Mouse (Mus musculus) megakaryocyte progenitor cell, adult 5-6 weeks (primary cell): ENCODE data around the gene Il27ra. TPM values are rescaled to one million over a fixed set of nuclear protein-coding genes. Genes with fewer than 3 reads are reported as not detected.
A peak's percentile ranks its signal among the peaks of the same experiment; 100 is the strongest.
"Not testable (repeated sequence)": the region's sequence is repeated elsewhere in the genome, so short reads cannot be mapped to it uniquely, and the experiment has no call there.

Experiments
- ATAC-seq: replicated peaks from 2 replicates; pipeline ENCODE4 v1.8.0; 2016; ENCODE audit warnings: mild to moderate bottlenecking, moderate TSS enrichment, inconsistent platforms; ENCODE audit not compliant: poor library complexity
- total RNA-seq, 2 experiments: library from RNA; stranded (forward) in 1 of 2; stranded (reverse) in 1 of 2; fragments of 157-497, 149-512 nt in 1 of 2; fragments of 200-1000 nt in 1 of 2; gene quantifications; 2 replicates each; pipeline versions ENCODE4 v1.2.3 to v1.2.4; 2015 to 2017

The Il27ra gene
- total RNA-seq, 2 experiments from 2014 or later, result 1.9 TPM

GRCm38 (mm10) chr8:83998231-83999056, 43.9 kb downstream of the Il27ra start:
- ATAC-seq, result peak; percentile 35

GRCm38 (mm10) chr8:83997511-83998141, 44.8 kb downstream of the Il27ra start, which contains the start of gene Samd1:
Samd1 (plus strand) TSS chr8:83997672.
- no peak for ATAC-seq

- ATAC-seq, result peak; percentile 74
These were observed 45.6 kb downstream of the Il27ra start for GRCm38 (mm10) chr8:83996567-83997505.

GRCm38 (mm10) chr8:83995973-83996372, 46.4 kb downstream of the Il27ra start:
- ATAC-seq, result no peak

- ATAC-seq, result no peak
These were observed 48.4 kb downstream of the Il27ra start for GRCm38 (mm10) chr8:83994030-83994429.

GRCm38 (mm10) chr8:83992488-83992887, 49.9 kb downstream of the Il27ra start:
- ATAC-seq, result 0 out of 2 replicates have a peak, but pooled peaks have one; percentile 11

- ATAC-seq, result no peak
These were observed 52.2 kb downstream of the Il27ra start for GRCm38 (mm10) chr8:83990170-83990569.

- ATAC-seq, result peak; percentile 81
These were observed 53.1 kb downstream of the Il27ra start for GRCm38 (mm10) chr8:83989243-83989642.

GRCm38 (mm10) chr8:83983222-83983621, 59.2 kb downstream of the Il27ra start:
- ATAC-seq, result not testable (repeated sequence)

GRCm38 (mm10) chr8:83982449-83982848, 59.9 kb downstream of the Il27ra start:
- ATAC-seq, result peak; percentile 89

GRCm38 (mm10) chr8:83981533-83981932, 60.9 kb downstream of the Il27ra start:
- ATAC-seq, result no peak

- no peak for ATAC-seq
These were observed 61.5 kb downstream of the Il27ra start for GRCm38 (mm10) chr8:83980845-83981244.

Other genes starting within 250 kb of the Il27ra start
- 2.9 and 5.9 TPM in 2 replicates for gene Adgrl1, start 142.5 kb downstream of the Il27ra start, total RNA-seq (2015)
- 2.3 and 2.4 TPM in 2 replicates for gene Adgrl1, start 142.5 kb downstream of the Il27ra start, total RNA-seq (2017)
- not detected in 2 replicates for gene Gm10644, start 87.4 kb downstream of the Il27ra start, total RNA-seq (2015)
- 0.46 TPM in 1 of 2 replicates, not detected in the other for gene Gm10644, start 87.4 kb downstream of the Il27ra start, total RNA-seq (2017)
- gene Asf1b, start 87.1 kb downstream of the Il27ra start, total RNA-seq (2015), result 40.3 and 51.0 TPM in 2 replicates
- 32.5 and 38.1 TPM in 2 replicates for gene Asf1b, start 87.1 kb downstream of the Il27ra start, total RNA-seq (2017)
- 23.8 and 24.8 TPM in 2 replicates for gene Prkaca, start 69.6 kb downstream of the Il27ra start, total RNA-seq (2015)
- 22.4 and 24.0 TPM in 2 replicates for gene Prkaca, start 69.6 kb downstream of the Il27ra start, total RNA-seq (2017)
- 54.3 and 64.6 TPM in 2 replicates for gene Samd1, start 44.9 kb downstream of the Il27ra start, total RNA-seq (2015)
- gene Samd1, start 44.9 kb downstream of the Il27ra start, total RNA-seq (2017), result 45.7 and 57.0 TPM in 2 replicates
- 0.67 TPM in 1 of 2 replicates, not detected in the other for gene 1700067K01Rik, start 41.1 kb downstream of the Il27ra start, total RNA-seq (2015)
- 0.37 and 2.0 TPM in 2 replicates for gene 1700067K01Rik, start 41.1 kb downstream of the Il27ra start, total RNA-seq (2017)
- gene 2210011C24Rik, start 30.4 kb downstream of the Il27ra start, total RNA-seq (2015), result not detected in 2 replicates
- not detected in 2 replicates for gene 2210011C24Rik, start 30.4 kb downstream of the Il27ra start, total RNA-seq (2017)
- not detected in 2 replicates for gene Palm3, start 21.1 kb downstream of the Il27ra start, total RNA-seq (2015)
- not detected in 2 replicates for gene Palm3, start 21.1 kb downstream of the Il27ra start, total RNA-seq (2017)
- not detected in 2 replicates for gene Rln3, start 2.4 kb upstream of the Il27ra start, total RNA-seq (2015)
- gene Rln3, start 2.4 kb upstream of the Il27ra start, total RNA-seq (2017), result not detected in 2 replicates
- gene Gm10643, start 22.5 kb upstream of the Il27ra start, total RNA-seq (2015), result 1.9 and 2.0 TPM in 2 replicates
- gene Gm10643, start 22.5 kb upstream of the Il27ra start, total RNA-seq (2017), result 1.5 and 1.6 TPM in 2 replicates
- gene Rfx1, start 24.2 kb upstream of the Il27ra start, total RNA-seq (2015), result 7.9 and 9.5 TPM in 2 replicates
- 2.5 and 3.2 TPM in 2 replicates for gene Rfx1, start 24.2 kb upstream of the Il27ra start, total RNA-seq (2017)
- 13.2 and 14.3 TPM in 2 replicates for gene Dcaf15, start 62.2 kb upstream of the Il27ra start, total RNA-seq (2015)
- gene Dcaf15, start 62.2 kb upstream of the Il27ra start, total RNA-seq (2017), result 20.5 and 22.0 TPM in 2 replicates
- 0.05 TPM in 1 of 2 replicates, not detected in the other for gene Podnl1, start 83.4 kb upstream of the Il27ra start, total RNA-seq (2015)
- gene Podnl1, start 83.4 kb upstream of the Il27ra start, total RNA-seq (2017), result 0.54 TPM in 1 of 2 replicates, not detected in the other
- gene Cc2d1a, start 105.3 kb upstream of the Il27ra start, total RNA-seq (2015), result 7.3 and 8.0 TPM in 2 replicates
- 5.7 and 8.0 TPM in 2 replicates for gene Cc2d1a, start 105.3 kb upstream of the Il27ra start, total RNA-seq (2017)
- gene 4930432K21Rik, start 105.4 kb upstream of the Il27ra start, total RNA-seq (2015), result 0.17 and 0.32 TPM in 2 replicates
- 2.1 and 2.2 TPM in 2 replicates for gene 4930432K21Rik, start 105.4 kb upstream of the Il27ra start, total RNA-seq (2017)
- gene Nanos3, start 142.6 kb upstream of the Il27ra start, total RNA-seq (2015), result 0.54 and 1.7 TPM in 2 replicates
- gene Nanos3, start 142.6 kb upstream of the Il27ra start, total RNA-seq (2017), result 3.5 TPM in 1 of 2 replicates, not detected in the other
- gene Zswim4, start 194.5 kb upstream of the Il27ra start, total RNA-seq (2015), result 3.2 and 3.4 TPM in 2 replicates
- gene Zswim4, start 194.5 kb upstream of the Il27ra start, total RNA-seq (2017), result 4.2 and 5.0 TPM in 2 replicates
- gene D8Ertd738e, start 207.1 kb upstream of the Il27ra start, total RNA-seq (2015), result 121 and 132 TPM in 2 replicates
- 63.4 and 107 TPM in 2 replicates for gene D8Ertd738e, start 207.1 kb upstream of the Il27ra start, total RNA-seq (2017)
- gene Mri1, start 214.7 kb upstream of the Il27ra start, total RNA-seq (2015), result 34.3 and 39.1 TPM in 2 replicates
- gene Mri1, start 214.7 kb upstream of the Il27ra start, total RNA-seq (2017), result 13.8 and 17.4 TPM in 2 replicates
- 18.6 and 19.4 TPM in 2 replicates for gene Ccdc130, start 227.8 kb upstream of the Il27ra start, total RNA-seq (2015)
- 6.8 and 17.0 TPM in 2 replicates for gene Ccdc130, start 227.8 kb upstream of the Il27ra start, total RNA-seq (2017)